Mouse (Mus musculus): ENCODE data around the gene Tmie. TPM values are rescaled to one million over a fixed set of nuclear protein-coding genes. Genes with fewer than 3 reads are reported as not detected.

The Tmie gene
- polyA plus RNA-seq, 1 experiment: not detected

DNA sequence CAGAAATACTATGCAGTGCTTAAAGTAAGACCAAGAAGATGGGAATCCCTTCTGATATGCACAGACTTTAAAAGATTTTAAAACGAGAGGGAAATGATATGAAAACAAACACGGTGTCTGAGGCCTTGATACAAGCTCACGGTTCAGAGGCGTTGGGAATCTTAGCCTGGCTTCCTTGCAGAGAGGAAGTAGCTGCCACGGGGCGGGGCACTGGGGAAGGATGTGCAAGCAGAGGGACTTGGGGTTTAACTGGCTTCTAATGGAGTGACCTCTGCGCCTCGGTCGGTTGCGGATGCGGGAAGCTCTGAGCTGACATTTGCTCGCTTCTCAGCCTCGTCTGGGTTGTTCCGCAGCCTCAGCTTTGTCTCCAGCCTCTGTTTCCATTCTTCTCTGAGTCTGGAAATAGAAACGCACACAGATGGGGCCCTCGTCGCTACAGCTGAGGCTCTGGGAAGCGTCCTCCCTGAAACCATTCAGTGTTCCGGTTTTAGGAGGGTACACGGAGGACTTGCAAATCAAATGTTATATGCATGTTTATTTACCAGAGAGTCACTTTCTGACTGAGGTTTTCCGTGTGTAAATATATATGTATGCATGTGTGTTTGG is 34.8 kb upstream of the Tmie start:
- Histone ChIP-seq H3K36me3 (ENCODE audit: control insufficient read depth, insufficient read depth) (no peaks in the 10 kb centered on the region), H3K4me3 (ENCODE audit: insufficient read depth, poor library complexity, severe bottlenecking) (no peak overlapping the region), H3K79me3 (ENCODE audit: low read depth) (no peaks in the 10 kb centered on the region), H3K27me3 (ENCODE audit: control insufficient read depth, insufficient read depth, insufficient read length) (peaks cover 36% of the 10 kb centered on the region), H3K79me2 (ENCODE audit: control insufficient read depth, insufficient read depth) (no peaks in the 10 kb centered on the region), H3ac (ENCODE audit: control insufficient read depth, insufficient read length, low read depth) (no peak overlapping the region)
- TF ChIP-seq FOSL1 (IDR thresholded peaks at IDR 0.05; ENCODE audit: insufficient read depth, low read length, poor library complexity, severe bottlenecking) (no peak), USF1 (IDR thresholded peaks at IDR 0.05; ENCODE audit: low read depth) (no peak), MAX (IDR thresholded peaks at IDR 0.05) (no peak), MYOG (IDR thresholded peaks at IDR 0.05; ENCODE audit: control insufficient read depth, extremely low read depth, insufficient read length) (no peak), MYOD1 (IDR thresholded peaks at IDR 0.05; ENCODE audit: control insufficient read depth, insufficient read length, low read depth) (no peak), CTCF (IDR thresholded peaks at IDR 0.05; ENCODE audit: control insufficient read depth, insufficient read depth, insufficient read length) (no peak), CEBPB (IDR thresholded peaks at IDR 0.05; ENCODE audit: low read depth) (no peak)

- H3K27me3 ChIP-seq (ENCODE audit: control insufficient read depth, insufficient read depth, insufficient read length): peaks cover 5% of the 10 kb centered on the region
- no peaks in the 10 kb centered on the region for H3K79me2 ChIP-seq (ENCODE audit: control insufficient read depth, insufficient read depth)
- no peak overlapping the region for H3ac ChIP-seq (ENCODE audit: control insufficient read depth, insufficient read length, low read depth)
- H3K79me3 ChIP-seq (ENCODE audit: low read depth): no peaks in the 10 kb centered on the region
- no peaks in the 10 kb centered on the region for H3K36me3 ChIP-seq (ENCODE audit: control insufficient read depth, insufficient read depth)
- H3K4me3 ChIP-seq (ENCODE audit: insufficient read depth, poor library complexity, severe bottlenecking): no peak overlapping the region
- TF ChIP-seq MYOG (IDR thresholded peaks at IDR 0.05; ENCODE audit: control insufficient read depth, extremely low read depth, insufficient read length) (no peak), MAX (IDR thresholded peaks at IDR 0.05) (no peak), CTCF (IDR thresholded peaks at IDR 0.05; ENCODE audit: control insufficient read depth, insufficient read depth, insufficient read length) (no peak), CEBPB (IDR thresholded peaks at IDR 0.05; ENCODE audit: low read depth) (no peak), FOSL1 (IDR thresholded peaks at IDR 0.05; ENCODE audit: insufficient read depth, low read length, poor library complexity, severe bottlenecking) (no peak), MYOD1 (IDR thresholded peaks at IDR 0.05; ENCODE audit: control insufficient read depth, insufficient read length, low read depth) (no peak), USF1 (IDR thresholded peaks at IDR 0.05; ENCODE audit: low read depth) (no peak)
Measured at GRCm38 (mm10) chr9:110909371-110909967, 29.6 kb upstream of the Tmie start.

- Histone ChIP-seq H3K79me3 (ENCODE audit: low read depth) (no peaks in the 10 kb centered on the region), H3ac (ENCODE audit: control insufficient read depth, insufficient read length, low read depth) (no peak overlapping the region), H3K79me2 (ENCODE audit: control insufficient read depth, insufficient read depth) (no peaks in the 10 kb centered on the region), H3K4me3 (ENCODE audit: insufficient read depth, poor library complexity, severe bottlenecking) (no peak overlapping the region), H3K36me3 (ENCODE audit: control insufficient read depth, insufficient read depth) (no peaks in the 10 kb centered on the region), H3K27me3 (ENCODE audit: control insufficient read depth, insufficient read depth, insufficient read length) (peaks cover 4% of the 10 kb centered on the region)
- TF ChIP-seq CTCF (IDR thresholded peaks at IDR 0.05; ENCODE audit: control insufficient read depth, insufficient read depth, insufficient read length) (no peak), USF1 (IDR thresholded peaks at IDR 0.05; ENCODE audit: low read depth) (no peak), MYOD1 (IDR thresholded peaks at IDR 0.05; ENCODE audit: control insufficient read depth, insufficient read length, low read depth) (no peak), FOSL1 (IDR thresholded peaks at IDR 0.05; ENCODE audit: insufficient read depth, low read length, poor library complexity, severe bottlenecking) (no peak), CEBPB (IDR thresholded peaks at IDR 0.05; ENCODE audit: low read depth) (no peak), MAX (IDR thresholded peaks at IDR 0.05) (no peak), MYOG (IDR thresholded peaks at IDR 0.05; ENCODE audit: control insufficient read depth, extremely low read depth, insufficient read length) (no peak)
Measured at GRCm38 (mm10) chr9:110908631-110909016, 28.7 kb upstream of the Tmie start.

DNA sequence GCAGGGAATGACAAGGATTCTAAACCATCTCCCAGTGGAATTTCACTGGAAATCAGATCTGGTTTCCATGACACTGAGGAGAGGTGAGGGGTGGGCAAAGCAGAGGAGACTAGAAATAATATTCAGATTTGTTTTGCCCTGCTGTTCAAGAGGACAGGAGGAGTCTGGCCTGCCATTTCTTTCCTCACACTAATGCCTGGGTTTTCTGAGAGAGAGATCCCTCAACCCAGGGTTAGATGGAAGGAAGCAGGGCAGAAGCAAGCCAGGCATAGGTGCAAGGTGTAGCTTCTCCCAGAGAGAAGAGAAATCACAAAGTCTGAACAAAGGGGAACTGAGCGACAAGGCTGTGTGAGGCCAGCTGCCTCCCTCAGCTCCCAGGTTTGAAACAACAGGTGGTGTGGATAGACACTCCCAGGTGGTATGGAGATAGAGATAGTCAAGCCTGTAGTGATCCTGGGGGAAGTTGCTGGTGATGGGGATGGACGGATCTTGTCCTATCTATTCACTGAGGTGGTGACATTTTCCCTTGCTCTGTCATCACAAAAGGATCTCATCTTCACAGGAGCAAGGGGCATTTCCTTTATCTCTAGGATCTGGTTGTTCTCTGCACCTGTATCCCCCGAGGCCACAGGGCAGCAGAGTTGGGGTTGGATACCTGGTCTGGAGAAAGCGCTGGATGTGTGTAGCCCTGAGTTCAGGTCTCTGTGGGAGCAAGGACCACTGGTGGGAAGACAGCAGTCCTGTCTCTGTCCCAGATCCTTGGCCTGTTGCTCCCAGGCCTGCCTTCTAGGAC is 28.1 kb upstream of the Tmie start:
- H3ac ChIP-seq (ENCODE audit: control insufficient read depth, insufficient read length, low read depth): no peak overlapping the region
- H3K79me2 ChIP-seq (ENCODE audit: control insufficient read depth, insufficient read depth): no peaks in the 10 kb centered on the region
- H3K79me3 ChIP-seq (ENCODE audit: low read depth): no peaks in the 10 kb centered on the region
- no peaks in the 10 kb centered on the region for H3K27me3 ChIP-seq (ENCODE audit: control insufficient read depth, insufficient read depth, insufficient read length)
- H3K4me3 ChIP-seq (ENCODE audit: insufficient read depth, poor library complexity, severe bottlenecking): no peak overlapping the region
- H3K36me3 ChIP-seq (ENCODE audit: control insufficient read depth, insufficient read depth): no peaks in the 10 kb centered on the region
- TF ChIP-seq USF1 (IDR thresholded peaks at IDR 0.05; ENCODE audit: low read depth) (no peak), FOSL1 (IDR thresholded peaks at IDR 0.05; ENCODE audit: insufficient read depth, low read length, poor library complexity, severe bottlenecking) (no peak), CTCF (IDR thresholded peaks at IDR 0.05; ENCODE audit: control insufficient read depth, insufficient read depth, insufficient read length) (no peak), MYOG (IDR thresholded peaks at IDR 0.05; ENCODE audit: control insufficient read depth, extremely low read depth, insufficient read length) (no peak), MAX (IDR thresholded peaks at IDR 0.05) (no peak), CEBPB (IDR thresholded peaks at IDR 0.05; ENCODE audit: low read depth) (no peak), MYOD1 (IDR thresholded peaks at IDR 0.05; ENCODE audit: control insufficient read depth, insufficient read length, low read depth) (no peak)

- H3K36me3 ChIP-seq (ENCODE audit: control insufficient read depth, insufficient read depth): no peaks in the 10 kb centered on the region
- no peaks in the 10 kb centered on the region for H3K79me2 ChIP-seq (ENCODE audit: control insufficient read depth, insufficient read depth)
- H3K4me3 ChIP-seq (ENCODE audit: insufficient read depth, poor library complexity, severe bottlenecking): no peak overlapping the region
- TF ChIP-seq MAX (IDR thresholded peaks at IDR 0.05) (no peak), MYOG (IDR thresholded peaks at IDR 0.05; ENCODE audit: control insufficient read depth, extremely low read depth, insufficient read length) (no peak), USF1 (IDR thresholded peaks at IDR 0.05; ENCODE audit: low read depth) (no peak), FOSL1 (IDR thresholded peaks at IDR 0.05; ENCODE audit: insufficient read depth, low read length, poor library complexity, severe bottlenecking) (no peak), CTCF (IDR thresholded peaks at IDR 0.05; ENCODE audit: control insufficient read depth, insufficient read depth, insufficient read length) (no peak), CEBPB (IDR thresholded peaks at IDR 0.05; ENCODE audit: low read depth) (no peak), MYOD1 (IDR thresholded peaks at IDR 0.05; ENCODE audit: control insufficient read depth, insufficient read length, low read depth) (no peak)
- no peaks in the 10 kb centered on the region for H3K27me3 ChIP-seq (ENCODE audit: control insufficient read depth, insufficient read depth, insufficient read length)
- H3K79me3 ChIP-seq (ENCODE audit: low read depth): no peaks in the 10 kb centered on the region
- H3ac ChIP-seq (ENCODE audit: control insufficient read depth, insufficient read length, low read depth): no peak overlapping the region
Measured at GRCm38 (mm10) chr9:110907201-110907837, 27.4 kb upstream of the Tmie start.
